Mouse (Mus musculus) MEL (cell line): ENCODE data around the gene Celsr2. TPM values are rescaled to one million over a fixed set of nuclear protein-coding genes. Genes with fewer than 3 reads are reported as not detected.
A peak's percentile ranks its signal among the peaks of the same experiment; 100 is the strongest.

Experiments
- DNase-seq: peaks from one replicate; pipeline ENCODE4 v3.0.0; 2011; ENCODE audit warnings: low read depth, low spot score
- H3K27ac ChIP-seq: 2 replicates; pipeline ENCODE4 v1.5.1; 2012; ENCODE audit warnings: low read depth, mild to moderate bottlenecking, control low read depth, low read length, moderate library complexity; ENCODE audit not compliant: control insufficient read depth
- H3K27me3 ChIP-seq, 2 experiments: fragments of 150-350 bp in 1 of 2; sonication (generic) in 1 of 2; 2 replicates each; pipeline ENCODE4 v1.6.1; 2012; ENCODE audit warnings: low read length in 2 of 2, mild to moderate bottlenecking in 2 of 2, improper control_type of control experiment in 1 of 2, moderate library complexity in 1 of 2; ENCODE audit not compliant: insufficient read depth in 2 of 2, control insufficient read depth in 1 of 2
- H3K36me3 ChIP-seq, 2 experiments: 2 replicates each; pipeline ENCODE4 v1.6.1; 2012 to 2014; ENCODE audit warnings: low read length in 2 of 2, improper control_type of control experiment in 1 of 2, inconsistent platforms in 1 of 2, mild to moderate bottlenecking in 1 of 2; ENCODE audit not compliant: insufficient read depth in 2 of 2, control insufficient read depth in 1 of 2
- H3K4me1 ChIP-seq, 2 experiments: fragments of 150-350 bp in 1 of 2; sonication (generic) in 1 of 2; 2 replicates each; pipeline ENCODE4 v1.6.1; 2012; ENCODE audit warnings: low read length in 2 of 2, improper control_type of control experiment in 1 of 2, mild to moderate bottlenecking in 1 of 2; ENCODE audit not compliant: insufficient read depth in 2 of 2, control insufficient read depth in 1 of 2
- H3K4me3 ChIP-seq, 2 experiments: fragments of 150-350 bp in 1 of 2; sonication (generic) in 1 of 2; 2 replicates each; pipeline ENCODE4 v1.5.1; 2012; ENCODE audit warnings: low read depth in 2 of 2, low read length in 2 of 2, mild to moderate bottlenecking in 2 of 2, moderate library complexity in 2 of 2, control low read depth in 1 of 2, improper control_type of control experiment in 1 of 2; ENCODE audit not compliant: control insufficient read depth in 1 of 2, insufficient read depth in 1 of 2
- H3K79me2 ChIP-seq: 2 replicates; pipeline ENCODE4 v1.6.1; 2012; ENCODE audit warnings: mild to moderate bottlenecking, low read length, moderate library complexity; ENCODE audit not compliant: control insufficient read depth, poor library complexity, insufficient read depth
- H3K9ac ChIP-seq: 2 replicates; pipeline ENCODE4 v1.6.1; 2012; ENCODE audit warnings: low read depth, mild to moderate bottlenecking, control low read depth, low read length, moderate library complexity; ENCODE audit not compliant: control insufficient read depth, poor library complexity, severe bottlenecking
- H3K9me3 ChIP-seq: fragments of 150-350 bp; sonication (generic); replicated peaks from 2 replicates; pipeline ENCODE4 v1.6.1; 2012; ENCODE audit warnings: mild to moderate bottlenecking, low read length, improper control_type of control experiment, moderate library complexity; ENCODE audit not compliant: insufficient read depth
- CHD2 ChIP-seq: IDR thresholded peaks from 2 replicates; pipeline ENCODE4 v1.6.1; 2011; ENCODE audit warnings: low read length, improper control_type of control experiment
- CTCF ChIP-seq, 3 experiments: IDR thresholded peaks in 2 of 3; conservative IDR thresholded peaks in 1 of 3; 2 replicates each; pipeline ENCODE4 v1.5.1; 2011 to 2012; ENCODE audit warnings: low read length in 3 of 3, low read depth in 2 of 3, mild to moderate bottlenecking in 2 of 3, improper control_type of control experiment in 1 of 3, inconsistent platforms in 1 of 3, mixed read lengths in 1 of 3, moderate library complexity in 1 of 3; ENCODE audit not compliant: control insufficient read depth in 1 of 3, insufficient read depth in 1 of 3, poor library complexity in 1 of 3, severe bottlenecking in 1 of 3
- E2F4 ChIP-seq: IDR thresholded peaks from 2 replicates; pipeline ENCODE4 v1.6.1; 2011; ENCODE audit warnings: low read depth, low read length, improper control_type of control experiment, borderline replicate concordance
- ELF1 ChIP-seq: IDR thresholded peaks from 2 replicates; pipeline ENCODE4 v1.6.1; 2014; ENCODE audit warnings: low read depth, mild to moderate bottlenecking, inconsistent platforms, low read length, improper control_type of control experiment, moderate library complexity
- HCFC1 ChIP-seq: IDR thresholded peaks from 2 replicates; pipeline ENCODE4 v1.6.1; 2012; ENCODE audit warnings: low read depth, mild to moderate bottlenecking, inconsistent platforms, low read length, improper control_type of control experiment, moderate library complexity
- JUND ChIP-seq: IDR thresholded peaks from 2 replicates; pipeline ENCODE4 v1.6.1; 2011; ENCODE audit warnings: low read depth, mild to moderate bottlenecking, improper control_type of control experiment, low read length
- KAT2A ChIP-seq: conservative IDR thresholded peaks from 2 replicates; pipeline ENCODE4 v1.6.1; 2012; ENCODE audit warnings: low read depth, low read length, improper control_type of control experiment, inconsistent platforms
- MAFK ChIP-seq: IDR thresholded peaks from 2 replicates; pipeline ENCODE4 v1.6.1; 2011; ENCODE audit warnings: low read depth, mild to moderate bottlenecking, low read length, improper control_type of control experiment, borderline replicate concordance
- MAX ChIP-seq: IDR thresholded peaks from 2 replicates; pipeline ENCODE4 v1.6.1; 2011; ENCODE audit warnings: low read length, improper control_type of control experiment
- MAZ ChIP-seq: IDR thresholded peaks from 2 replicates; pipeline ENCODE4 v1.6.1; 2012; ENCODE audit warnings: low read depth, mild to moderate bottlenecking, inconsistent platforms, low read length, improper control_type of control experiment
- MXI1 ChIP-seq: IDR thresholded peaks from 2 replicates; pipeline ENCODE4 v1.6.1; 2011; ENCODE audit warnings: mild to moderate bottlenecking, low read depth, low read length, improper control_type of control experiment
- MYB ChIP-seq: IDR thresholded peaks from 2 replicates; pipeline ENCODE4 v1.6.1; 2011; ENCODE audit warnings: mild to moderate bottlenecking, low read depth, low read length, improper control_type of control experiment
- MYC ChIP-seq: IDR thresholded peaks from 2 replicates; pipeline ENCODE4 v1.6.1; 2011; ENCODE audit warnings: low read depth, mild to moderate bottlenecking, low read length, improper control_type of control experiment, moderate library complexity
- NELFE ChIP-seq: IDR thresholded peaks from 2 replicates; pipeline ENCODE4 v1.6.1; 2011; ENCODE audit warnings: low read depth, low read length, improper control_type of control experiment
- NRF1 ChIP-seq: IDR thresholded peaks from 2 replicates; pipeline ENCODE4 v1.6.1; 2014; ENCODE audit warnings: low read depth, mild to moderate bottlenecking, inconsistent platforms, low read length, improper control_type of control experiment, moderate library complexity; ENCODE audit not compliant: poor library complexity, insufficient read depth, severe bottlenecking
- POLR2A ChIP-seq, 2 experiments: IDR thresholded peaks; 2 replicates each; pipeline ENCODE4 v1.6.1; 2011 to 2012; ENCODE audit warnings: low read length in 2 of 2, mild to moderate bottlenecking in 2 of 2, control low read depth in 1 of 2, improper control_type of control experiment in 1 of 2, low read depth in 1 of 2, moderate library complexity in 1 of 2; ENCODE audit not compliant: control insufficient read depth in 1 of 2, insufficient read depth in 1 of 2, poor library complexity in 1 of 2
- POLR2AphosphoS2 ChIP-seq: IDR thresholded peaks from 2 replicates; pipeline ENCODE4 v1.6.1; 2011; ENCODE audit warnings: low read length, improper control_type of control experiment
- POLR2AphosphoS5 ChIP-seq: IDR thresholded peaks from 2 replicates; pipeline ENCODE4 v1.6.1; 2012; ENCODE audit warnings: low read depth, borderline replicate concordance, mild to moderate bottlenecking, inconsistent platforms, low read length, moderate library complexity, mixed read lengths
- RAD21 ChIP-seq: IDR thresholded peaks from 2 replicates; pipeline ENCODE4 v1.6.1; 2011; ENCODE audit warnings: mild to moderate bottlenecking, low read depth, low read length, improper control_type of control experiment
- SMC3 ChIP-seq: IDR thresholded peaks from 2 replicates; pipeline ENCODE4 v1.6.1; 2011; ENCODE audit warnings: low read depth, low read length, improper control_type of control experiment
- TAL1 ChIP-seq: IDR thresholded peaks from 2 replicates; pipeline ENCODE4 v1.6.1; 2012; ENCODE audit warnings: mild to moderate bottlenecking, inconsistent platforms, low read length, moderate library complexity, mixed read lengths
- USF1 ChIP-seq: IDR thresholded peaks from 2 replicates; pipeline ENCODE4 v1.6.1; 2014; ENCODE audit warnings: low read depth, mild to moderate bottlenecking, inconsistent platforms, low read length, improper control_type of control experiment, moderate library complexity
- USF2 ChIP-seq, 2 experiments: IDR thresholded peaks; 2 replicates each; pipeline ENCODE4 v1.6.1; 2011 to 2012; ENCODE audit warnings: improper control_type of control experiment in 2 of 2, low read length in 2 of 2, borderline replicate concordance in 1 of 2, inconsistent platforms in 1 of 2, low read depth in 1 of 2, mild to moderate bottlenecking in 1 of 2; ENCODE audit not compliant: insufficient read depth in 1 of 2
- ZNF384 ChIP-seq: IDR thresholded peaks from 2 replicates; pipeline ENCODE4 v1.6.1; 2012; ENCODE audit warnings: low read depth, mild to moderate bottlenecking, inconsistent platforms, low read length, improper control_type of control experiment
- polyA plus RNA-seq, 2 experiments: library from polyadenylated mRNA; stranded (reverse) in 1 of 2; unstranded in 1 of 2; fragments of >175 nt in 1 of 2; fragments of >200 nt in 1 of 2; gene quantifications; 2 replicates each; pipeline versions ENCODE4 v1.2.1 to v1.2.4; 2012; ENCODE audit warnings: low replicate concordance in 2 of 2, low read depth in 1 of 2; ENCODE audit not compliant: insufficient read length in 2 of 2, insufficient read depth in 1 of 2, missing spikeins in 1 of 2
- total RNA-seq: library from RNA; depleted of rRNA; stranded (reverse); fragments of 300-350 nt; gene quantifications from 2 replicates; pipeline ENCODE4 v1.2.3, GENCODE M21; 2012

Celsr2 gene
- total and polyA plus RNA-seq, 3 experiments = 0.04 TPM; not detected in 2

GRCm38 (mm10) chr3:108368721-108369120 lies 46.6 kb downstream of the Celsr2 start (continued):
- TF ChIP-seq RAD21 = no peak
- TF ChIP-seq CTCF (IDR thresholded peaks at IDR 0.05 in 2 of 3, conservative IDR thresholded peaks at IDR 0.05 in 1 of 3; ENCODE audit: control insufficient read depth in 1 of 3, insufficient read depth in 1 of 3, low read depth in 2 of 3, low read length in 3 of 3, poor library complexity in 1 of 3, severe bottlenecking in 1 of 3) = no peak
- no peak for TF ChIP-seq NRF1
- TF ChIP-seq JUND = no peak
- no peak for TF ChIP-seq ELF1
- TF ChIP-seq HCFC1 = no peak
- TF ChIP-seq POLR2AphosphoS2 = no peak
- no peak for TF ChIP-seq NELFE
- TF ChIP-seq MAX = no peak
- no peak for TF ChIP-seq E2F4
- TF ChIP-seq USF2 (IDR thresholded peaks at IDR 0.05; ENCODE audit: borderline replicate concordance in 1 of 2, insufficient read depth in 1 of 2, low read depth in 1 of 2, low read length in 2 of 2) = peak in 1 of 2 experiments; percentile 54; a peak in 1 of 4 replicates
- no peak for TF ChIP-seq POLR2AphosphoS5
- TF ChIP-seq MXI1 = no peak
- TF ChIP-seq ZNF384 = no peak
- TF ChIP-seq CHD2 = no peak
- no peak for TF ChIP-seq MYB
- no peak for TF ChIP-seq SMC3
- no peak for TF ChIP-seq MAZ
- TF ChIP-seq USF1 = peak; percentile 91
- TF ChIP-seq KAT2A = no peak
- TF ChIP-seq POLR2A (IDR thresholded peaks at IDR 0.05; ENCODE audit: control insufficient read depth in 1 of 2, insufficient read depth in 1 of 2, low read depth in 1 of 2, low read length in 2 of 2, poor library complexity in 1 of 2) = no peak

- Histone ChIP-seq H3K4me3 (no peak overlapping the region), H3K9ac (no peak overlapping the region), H3K36me3 (peaks cover 0 to 10% of the 10 kb centered on the region in 2 experiments; a peak in 2 of 4 replicates), H3K4me1 (peaks cover 10 to 21% of the 10 kb centered on the region in 2 experiments), H3K27ac (no peak overlapping the region), H3K27me3 (no peaks in the 10 kb centered on the region), H3K79me2 (no peaks in the 10 kb centered on the region), H3K9me3 (no peaks in the 10 kb centered on the region)
- DNase-seq = no peak
- no peak for TF ChIP-seq TAL1
- no peak for TF ChIP-seq POLR2AphosphoS5
- no peak for TF ChIP-seq POLR2A (IDR thresholded peaks at IDR 0.05; ENCODE audit: control insufficient read depth in 1 of 2, insufficient read depth in 1 of 2, low read depth in 1 of 2, low read length in 2 of 2, poor library complexity in 1 of 2)
- no peak for TF ChIP-seq JUND
- TF ChIP-seq MAFK = no peak
- no peak for TF ChIP-seq NRF1
- no peak for TF ChIP-seq MYB
- no peak for TF ChIP-seq NELFE
- TF ChIP-seq ELF1 = no peak
- no peak for TF ChIP-seq MYC
These were observed 47.5 kb downstream of the Celsr2 start for GRCm38 (mm10) chr3:108367828-108368227.
